Mouse (Mus musculus) gastrocnemius, adult 2 months (tissue): ENCODE results near the gene Slc25a19. TPM values are rescaled to one million over a fixed set of nuclear protein-coding genes. Genes with fewer than 3 reads are reported as not detected.

Experiments
- DNase-seq: peaks from one replicate; pipeline ENCODE4 v3.0.0; 2022
- H3K27ac ChIP-seq: fragments of 200-600 bp; 2 replicates; pipeline ENCODE4 v1.8.1; 2022; ENCODE audit warnings: mild to moderate bottlenecking
- H3K4me3 ChIP-seq: fragments of 200-600 bp; 2 replicates; pipeline ENCODE4 v1.8.1; 2022; ENCODE audit warnings: mild to moderate bottlenecking, moderate library complexity
- CTCF ChIP-seq: fragments of 200-600 bp; IDR thresholded peaks from 2 replicates; pipeline ENCODE4 v1.8.1; 2022; ENCODE audit warnings: antibody characterized with exemption, mild to moderate bottlenecking, moderate library complexity
- intact Hi-C: fragments of 180-260 bp; cut with DNase I; formaldehyde crosslinking; loops from one replicate; pipeline ENCODE4 v1.15.1; 2025
- total RNA-seq, 2 experiments: library from RNA; stranded (reverse); gene quantifications; 2 replicates each; pipeline ENCODE4 v1.2.3; 2021

Gene Slc25a19
- total RNA-seq, 2 experiments from 2014 or later = 43.1 to 51.5 TPM

DNA sequence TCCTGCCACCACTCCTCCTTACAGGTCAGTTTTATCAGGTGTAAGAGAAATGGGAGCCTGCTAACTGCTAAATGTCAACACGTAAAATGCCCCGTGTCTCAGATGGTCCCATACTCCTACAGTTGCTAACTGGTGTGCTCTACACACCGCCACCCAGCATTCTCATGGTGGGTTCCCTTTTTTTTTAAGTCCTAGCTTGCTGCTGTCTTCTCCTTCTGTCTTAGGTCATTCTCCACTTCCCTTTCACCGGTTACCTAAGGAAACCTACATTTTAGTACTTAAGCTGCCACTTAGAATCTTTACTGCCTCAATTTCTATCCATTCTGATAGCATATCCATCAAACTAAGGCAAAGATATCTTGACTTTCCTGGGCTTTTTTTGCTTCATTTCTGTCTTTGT, 26.9 kb downstream of the Slc25a19 start:
- no peak overlapping the region for H3K4me3 ChIP-seq
- DNase-seq = no peak
- intact Hi-C loops = loop anchor here (10.0 kb wide), 1 partner anchor 186 kb away; the partner anchor contains the start of gene Atp5h
- H3K27ac ChIP-seq = no peak overlapping the region
- no peak for TF ChIP-seq CTCF

DNA sequence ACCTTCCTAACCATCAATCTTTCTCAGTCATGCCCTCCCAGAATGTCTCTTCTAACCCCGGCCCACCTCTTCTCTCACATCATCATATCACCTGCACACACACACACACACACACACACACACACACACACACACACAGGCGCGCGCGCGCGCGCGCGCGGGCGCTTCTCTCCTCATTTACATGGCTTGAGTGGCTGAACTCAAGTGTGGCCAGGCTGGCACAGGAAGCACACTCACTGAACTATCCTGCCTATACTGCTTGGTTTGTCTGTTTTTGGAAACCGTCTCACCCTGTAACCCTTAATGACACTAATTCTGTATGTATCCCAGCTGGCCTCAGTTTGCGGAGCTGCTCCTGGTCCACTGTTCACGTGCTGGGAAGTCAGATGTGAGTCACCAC, 27.4 kb downstream of the Slc25a19 start:
- no peak for TF ChIP-seq CTCF
- Histone ChIP-seq H3K4me3 (no peak overlapping the region), H3K27ac (no peak overlapping the region)
- intact Hi-C loops = loop anchor here (10.0 kb wide), 1 partner anchor 186 kb away; the partner anchor contains the start of gene Atp5h
- DNase-seq = peak; percentile 11

DNA sequence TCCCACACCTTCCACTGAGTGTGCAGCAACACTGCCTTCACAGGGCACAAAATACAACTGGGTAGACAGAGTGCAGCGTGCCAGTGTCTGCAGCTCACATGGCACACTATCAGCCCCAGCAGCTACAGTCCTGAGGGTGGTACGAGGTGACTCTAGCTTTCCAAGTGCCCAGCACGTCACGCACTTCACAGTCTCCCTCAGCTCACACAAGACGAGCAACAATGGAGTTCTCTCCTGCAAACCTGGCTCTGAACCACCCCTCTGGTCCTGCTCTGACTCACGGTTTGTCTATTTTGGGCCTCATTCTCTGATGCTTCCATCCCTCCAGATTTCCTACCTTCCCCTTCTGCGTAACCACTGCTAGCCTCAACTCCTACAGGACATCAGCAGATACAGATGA, 28.4 kb downstream of the Slc25a19 start:
- peak; percentile 10 for DNase-seq
- intact Hi-C loops = loop anchor here (10.0 kb wide), 1 partner anchor 185 kb away; the partner anchor contains the start of gene Atp5h
- TF ChIP-seq CTCF = no peak
- H3K4me3 ChIP-seq = no peak overlapping the region
- peak overlapping the region; percentile 5; the same call in 1 of the 2 replicates for H3K27ac ChIP-seq

DNA sequence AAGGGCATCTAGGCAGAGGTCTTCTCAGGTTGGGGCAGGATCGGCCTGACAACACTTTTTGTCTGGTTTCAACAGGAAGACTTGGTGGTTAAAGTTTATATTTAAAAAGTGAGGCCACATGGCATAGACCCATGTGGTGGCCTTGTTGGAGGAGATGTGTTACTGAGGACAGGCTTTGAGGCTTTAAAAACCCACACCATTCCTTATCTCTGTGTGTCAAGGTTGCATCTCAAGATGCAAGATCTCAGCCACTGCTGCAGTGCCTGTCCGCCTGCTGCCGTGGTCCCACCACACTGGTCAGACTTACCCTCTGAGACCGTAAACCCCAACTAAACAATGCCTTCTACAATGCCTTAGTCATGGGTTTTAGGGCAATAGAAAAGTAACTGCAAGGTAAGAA, 29.8 kb downstream of the Slc25a19 start:
- Histone ChIP-seq H3K4me3 (no peak overlapping the region), H3K27ac (no peak overlapping the region)
- no peak for TF ChIP-seq CTCF
- DNase-seq = no peak
- intact Hi-C loops = no loop called here

DNA sequence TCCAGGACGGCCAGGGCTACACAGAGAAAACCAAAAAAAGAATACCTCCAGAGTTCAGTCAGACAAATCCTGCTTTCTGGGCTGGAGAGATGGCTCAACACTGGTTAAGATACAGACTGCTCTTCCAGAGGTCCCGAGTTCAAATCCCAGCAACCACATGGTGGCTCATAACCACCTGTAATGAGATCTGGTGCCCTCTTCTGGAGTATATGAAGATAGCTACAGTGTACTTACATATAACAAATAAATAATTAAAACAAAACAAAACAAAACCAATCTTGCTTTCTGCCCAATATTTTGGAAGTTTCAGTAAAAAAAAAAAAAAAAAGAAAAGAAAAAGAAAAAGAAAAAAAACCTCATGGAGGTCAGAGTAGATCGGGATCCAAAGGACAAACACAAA, 32.9 kb downstream of the Slc25a19 start:
- peak; percentile 18; the same call in 1 of the 2 replicates for TF ChIP-seq CTCF
- intact Hi-C loops = no loop called here
- H3K4me3 ChIP-seq = no peak overlapping the region
- no peak overlapping the region for H3K27ac ChIP-seq
- DNase-seq = no peak

DNA sequence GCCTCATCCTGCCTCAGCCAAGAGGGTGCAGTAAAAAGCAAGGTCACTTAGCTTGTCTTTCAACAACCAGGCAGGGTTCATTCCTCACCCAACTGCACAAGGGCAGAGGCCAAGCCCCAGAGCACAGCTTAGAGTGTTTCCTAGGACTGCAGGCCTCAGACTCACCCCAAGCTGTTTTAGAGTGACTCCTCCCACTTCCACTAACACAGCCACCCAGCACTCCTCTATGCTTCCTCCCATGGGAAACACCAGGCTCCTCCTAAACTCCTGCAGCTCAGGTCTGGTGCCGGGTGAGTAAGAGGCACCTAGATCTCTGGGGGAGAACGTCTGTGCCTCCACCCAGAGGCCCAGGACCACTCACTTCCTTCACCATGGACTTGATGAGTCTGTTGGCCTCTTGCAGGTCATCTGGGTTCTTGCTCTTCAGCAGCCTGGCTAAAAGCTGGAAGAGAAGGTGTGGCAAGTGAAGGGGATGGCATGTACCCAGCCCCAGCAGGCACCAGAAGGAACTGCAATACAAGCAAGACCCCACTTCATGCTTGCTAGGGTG, 37.5 kb downstream of the Slc25a19 start:
- TF ChIP-seq CTCF = no peak
- intact Hi-C loops = no loop called here
- Histone ChIP-seq H3K27ac (peak overlapping the region; percentile 73), H3K4me3 (no peak overlapping the region)
- DNase-seq = no peak

DNA sequence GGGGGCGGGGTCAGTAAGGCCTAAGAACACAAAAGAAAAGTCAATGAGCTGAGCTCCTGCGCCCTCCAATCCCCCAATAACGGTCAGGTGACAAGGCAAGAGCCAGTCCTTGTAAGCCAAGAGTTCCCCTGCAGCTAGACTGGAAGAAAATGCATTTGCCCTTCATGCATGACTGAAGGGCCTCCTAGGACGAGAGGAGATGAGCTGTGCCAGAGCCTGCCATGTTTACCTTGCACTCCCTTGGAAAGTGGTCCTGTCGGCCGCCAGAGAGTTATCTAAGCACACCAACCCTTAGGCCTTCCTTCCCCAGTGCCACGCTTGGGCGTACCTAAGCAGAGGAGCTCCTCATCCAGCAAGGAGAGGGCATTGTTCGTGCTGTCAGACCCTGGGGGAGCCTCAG, 40.1 kb downstream of the Slc25a19 start:
- no peak for TF ChIP-seq CTCF
- no peak for DNase-seq
- Histone ChIP-seq H3K4me3 (no peak overlapping the region), H3K27ac (no peak overlapping the region)
- intact Hi-C loops = no loop called here

DNA sequence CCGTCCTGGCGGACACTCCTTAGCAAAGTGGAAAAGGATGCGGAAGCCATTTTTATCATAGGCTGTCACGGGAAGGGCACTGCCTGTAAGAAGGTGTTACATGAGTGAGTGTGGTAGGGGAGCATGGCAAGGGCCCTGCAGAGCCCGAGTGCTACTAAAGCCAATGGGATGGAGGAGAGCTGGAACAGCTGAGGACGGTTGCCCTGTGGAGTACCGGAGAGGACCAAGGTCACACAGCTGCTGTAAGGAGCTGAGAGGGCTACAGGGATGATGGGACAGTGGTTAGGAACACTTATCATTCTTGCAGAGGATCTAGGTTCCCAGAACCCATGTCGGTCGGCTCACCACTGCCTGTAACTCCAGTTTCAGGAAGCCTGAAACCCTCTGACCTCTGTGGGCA, 41.7 kb downstream of the Slc25a19 start:
- intact Hi-C loops = no loop called here
- TF ChIP-seq CTCF = no peak
- no peak for DNase-seq

DNA sequence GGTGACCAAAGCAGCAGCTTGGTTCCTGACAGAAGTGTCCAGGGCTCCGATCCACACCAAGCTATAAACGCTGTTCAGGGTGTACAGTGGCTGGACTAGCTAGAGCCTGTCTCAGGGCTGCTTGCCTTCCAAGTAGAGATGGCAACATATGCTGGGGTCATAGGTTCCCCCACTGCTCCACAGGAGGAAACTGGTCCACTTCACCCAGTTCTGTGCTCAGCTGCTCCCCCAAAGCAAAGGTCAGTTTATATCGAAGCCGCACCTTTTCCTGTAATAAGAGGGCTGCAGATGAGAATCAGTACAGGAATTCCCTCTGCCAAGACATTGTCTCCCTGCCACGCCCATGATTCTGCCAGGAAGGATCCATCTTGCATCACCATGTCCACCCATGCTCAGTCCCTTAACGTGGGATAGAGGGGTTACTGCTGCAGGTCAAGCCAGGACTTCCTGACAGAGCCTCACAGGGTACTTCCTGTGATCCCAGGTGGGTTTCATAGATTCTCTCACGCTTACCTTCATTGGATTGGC, 42.5 kb downstream of the Slc25a19 start:
- TF ChIP-seq CTCF = no peak
- Histone ChIP-seq H3K4me3 (no peak overlapping the region), H3K27ac (no peak overlapping the region)
- DNase-seq = no peak
- intact Hi-C loops = no loop called here

More for the DNA sequence above, 41.7 kb downstream of the Slc25a19 start:
- H3K27ac ChIP-seq = no peak overlapping the region
- H3K4me3 ChIP-seq = no peak overlapping the region

DNA sequence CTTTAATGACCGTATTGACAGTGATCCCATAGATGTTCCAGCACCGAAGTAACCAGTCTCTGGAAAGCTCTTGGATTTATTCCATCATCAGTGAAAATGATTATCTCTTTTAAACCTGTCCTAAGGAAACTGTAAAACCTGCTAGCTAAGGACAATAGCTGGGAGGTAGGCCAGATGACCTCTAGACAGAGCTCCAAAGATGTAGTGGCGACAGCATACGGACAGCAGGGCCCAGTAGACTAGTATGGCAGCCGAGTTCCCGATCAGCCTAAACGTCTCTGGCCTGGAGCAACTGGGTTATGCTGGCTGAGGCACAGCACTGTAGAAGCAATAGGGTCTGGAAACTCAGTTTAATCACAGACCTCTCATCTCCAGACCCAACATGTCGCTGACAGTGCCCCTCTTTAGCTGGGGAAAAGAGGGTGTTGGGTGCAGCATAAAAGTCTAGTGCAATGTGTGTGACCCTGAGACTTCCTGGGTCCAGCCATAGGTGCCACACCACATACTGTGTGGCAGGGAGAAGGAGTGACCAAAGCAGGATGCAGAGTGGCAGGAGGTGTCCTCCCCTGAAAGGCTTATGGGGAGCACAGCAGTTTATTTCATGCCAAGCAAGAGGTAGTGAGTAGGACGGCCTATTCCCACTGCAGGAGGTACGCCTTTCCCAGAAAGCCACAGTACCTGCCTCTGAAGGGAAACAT, 43.6 kb downstream of the Slc25a19 start:
- intact Hi-C loops = no loop called here
- no peak overlapping the region; the same call in 1 of the 2 replicates for H3K27ac ChIP-seq
- no peak for TF ChIP-seq CTCF
- H3K4me3 ChIP-seq = no peak overlapping the region
- DNase-seq = no peak

DNA sequence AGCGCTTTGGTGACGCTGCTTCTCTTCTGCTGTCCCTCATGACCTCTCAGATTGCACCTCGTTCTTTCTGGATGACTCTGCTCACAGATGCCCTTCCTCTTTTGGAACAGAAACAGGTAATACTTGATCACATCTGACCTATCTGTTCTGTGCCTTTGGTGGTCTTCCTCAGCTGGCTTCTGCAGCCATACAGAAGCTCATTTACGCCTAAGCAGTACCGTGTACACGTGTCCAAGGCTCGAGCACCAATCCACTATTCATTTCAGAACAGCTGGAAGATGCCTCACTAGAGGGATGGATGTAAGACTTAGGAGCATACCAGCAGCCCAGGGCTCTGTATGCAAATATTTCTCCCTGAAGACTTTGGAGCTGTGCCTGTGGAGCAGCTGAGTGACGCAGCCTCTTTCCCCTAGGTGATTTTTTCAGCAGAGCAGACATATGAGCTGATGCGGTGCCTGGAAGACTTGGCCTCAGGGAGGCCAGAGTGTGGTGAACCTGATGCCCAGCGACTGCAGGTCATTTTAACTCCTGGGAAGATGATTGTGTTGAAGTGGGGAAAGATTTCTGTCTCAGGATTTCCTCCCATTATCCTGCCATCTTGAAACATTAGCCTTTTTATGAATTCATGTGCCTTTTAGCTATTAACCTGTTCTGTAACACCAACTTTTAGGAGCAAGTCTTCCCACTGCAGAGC, 45.0 kb downstream of the Slc25a19 start:
- DNase-seq = no peak
- H3K27ac ChIP-seq = no peak overlapping the region
- intact Hi-C loops = no loop called here
- no peak overlapping the region for H3K4me3 ChIP-seq
- no peak for TF ChIP-seq CTCF

DNA sequence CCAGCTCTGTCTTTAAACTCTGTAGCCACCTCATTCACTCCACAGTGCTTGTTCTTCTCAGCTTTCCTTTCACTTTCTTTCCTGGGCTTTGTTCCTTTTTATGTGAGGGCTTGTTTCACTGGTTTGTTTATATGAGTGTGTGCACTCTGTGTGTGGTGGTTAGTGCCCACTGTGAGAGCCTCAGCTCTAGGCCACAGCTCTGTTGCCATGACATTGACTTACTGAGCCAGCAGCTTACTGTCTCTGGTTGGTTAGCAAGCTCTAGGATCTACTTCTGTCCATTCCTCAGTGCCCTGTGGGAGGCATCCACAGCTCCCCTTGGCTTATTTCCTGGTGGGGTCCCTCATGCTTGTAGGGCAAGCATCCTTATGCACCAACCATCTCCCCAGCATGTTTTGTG, 49.0 kb downstream of the Slc25a19 start:
- H3K27ac ChIP-seq = no peak overlapping the region
- no peak for TF ChIP-seq CTCF
- DNase-seq = no peak
- intact Hi-C loops = no loop called here
- H3K4me3 ChIP-seq = no peak overlapping the region

DNA sequence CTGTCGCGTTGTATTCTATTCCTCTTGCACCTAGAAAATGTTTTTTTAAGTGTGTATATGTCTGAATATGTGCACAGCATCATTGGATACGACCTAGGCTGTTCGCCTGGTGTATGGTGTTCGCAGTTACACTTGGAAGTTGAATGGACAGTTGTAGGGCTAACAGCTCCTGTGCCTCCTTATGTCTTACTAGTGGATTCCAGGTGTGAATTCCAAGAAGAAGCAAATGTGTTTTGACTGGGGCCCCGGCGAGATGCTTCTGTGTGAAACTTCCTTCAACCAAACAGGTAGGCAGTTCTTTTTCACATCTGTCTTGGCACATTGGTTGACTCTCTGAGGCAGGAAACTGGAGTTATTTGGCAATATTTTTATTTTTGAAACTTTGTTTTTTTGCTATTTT, 63.1 kb downstream of the Slc25a19 start:
- intact Hi-C loops = loop anchor here (5.0 kb wide), 1 partner anchor 73 kb away; the partner anchor contains the start of gene Nt5c
- TF ChIP-seq CTCF = no peak
- no peak for DNase-seq

More for the DNA sequence above, 63.1 kb downstream of the Slc25a19 start:
- peak overlapping the region; percentile 98; the same call in 1 of the 2 replicates for H3K27ac ChIP-seq
- peak overlapping the region; percentile 94 for H3K4me3 ChIP-seq

Other genes starting within 250 kb of the Slc25a19 start
- gene Cdr2l, start 246.4 kb downstream of the Slc25a19 start, total RNA-seq = 1 to 10 TPM; 1.5 to 2.0 TPM
- 10 to 100 TPM; 79.2 to 99.2 TPM for gene Mrpl58, start 224.5 kb downstream of the Slc25a19 start, total RNA-seq
- 100 to 1,000 TPM; 680 to 956 TPM for gene Atp5h, start 208.3 kb downstream of the Slc25a19 start, total RNA-seq
- 10 to 100 TPM; 14.8 to 22.3 TPM for gene Kctd2, start 208.2 kb downstream of the Slc25a19 start, total RNA-seq
- gene Trim80, start 187.8 kb downstream of the Slc25a19 start, total RNA-seq = not detected
- gene Slc16a5, start 165.8 kb downstream of the Slc25a19 start, total RNA-seq = not detected
- under 1 TPM; 0.95 to 0.99 TPM for gene Armc7, start 152.6 kb downstream of the Slc25a19 start, total RNA-seq
- 1 to 10 TPM; 5.8 to 7.7 TPM for gene Nt5c, start 136.4 kb downstream of the Slc25a19 start, total RNA-seq
- gene Jpt1, start 113.9 kb downstream of the Slc25a19 start, total RNA-seq = 10 to 100 TPM; 38.4 to 40.9 TPM
- gene Sumo2, start 92.0 kb downstream of the Slc25a19 start, total RNA-seq = 100 to 1,000 TPM; 138 to 164 TPM
- gene Nup85, start 63.9 kb downstream of the Slc25a19 start, total RNA-seq = 10 to 100 TPM; 17.2 to 18.6 TPM
- gene Mrps7, start 24.4 kb downstream of the Slc25a19 start, total RNA-seq = 10 to 100 TPM; 66.8 to 88.5 TPM
- gene Gga3, start 24.2 kb downstream of the Slc25a19 start, total RNA-seq = 10 to 100 TPM; 18.8 to 20.7 TPM
- gene Mif4gd, start 15.3 kb downstream of the Slc25a19 start, total RNA-seq = 10 to 100 TPM; 46.0 to 55.0 TPM
- gene Grb2, start 80.3 kb upstream of the Slc25a19 start, total RNA-seq = 10 to 100 TPM; 60.3 to 74.7 TPM
- 10 to 100 TPM; 90.6 to 99.5 TPM for gene Tmem94, start 137.1 kb upstream of the Slc25a19 start, total RNA-seq
- 10 to 100 TPM; 14.5 to 19.2 TPM for gene Caskin2, start 185.3 kb upstream of the Slc25a19 start, total RNA-seq
- gene Tsen54, start 186.4 kb upstream of the Slc25a19 start, total RNA-seq = 1 to 10 TPM; 6.2 to 6.9 TPM
- gene Llgl2, start 195.8 kb upstream of the Slc25a19 start, total RNA-seq = 1 to 10 TPM; 8.3 to 9.8 TPM
- not detected for gene Myo15b, start 230.1 kb upstream of the Slc25a19 start, total RNA-seq